Mouse (Mus musculus): ENCODE measurements around the gene Vmn2r7.
"Not testable (repeated sequence)": the region's sequence is repeated elsewhere in the genome, so short reads cannot be mapped to it uniquely, and the experiment has no call there.

Vmn2r7 gene

DNA sequence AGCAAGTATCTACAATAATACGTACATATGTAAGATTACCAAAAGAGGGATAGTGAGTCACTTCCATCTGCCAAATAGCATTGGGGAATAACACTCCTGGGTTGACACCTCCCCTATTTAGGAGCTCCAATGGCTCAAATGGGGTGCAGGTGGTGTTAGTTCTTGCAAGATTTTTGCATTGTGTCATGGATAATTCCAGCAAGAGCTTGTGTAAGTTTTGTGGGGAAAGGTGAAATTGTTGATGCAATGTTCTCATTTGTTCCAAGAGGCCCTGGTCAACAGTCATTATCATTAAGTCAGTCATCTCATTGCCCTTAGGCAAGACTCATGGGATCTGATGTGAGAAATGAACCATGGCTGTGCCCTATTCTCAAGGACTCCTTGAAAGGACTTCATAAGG is 61.7 kb downstream of the Vmn2r7 start:
- Histone ChIP-seq H3K4me3 (replicated peaks; ENCODE audit: low read length) (no peak overlapping the region), H3K9me3 (ENCODE audit: low read length) (no peaks in the 10 kb centered on the region), H3K4me1 (replicated peaks; ENCODE audit: low read depth, low read length) (no peaks in the 10 kb centered on the region), H3K36me3 (ENCODE audit: insufficient read depth, low read length) (no peaks in the 10 kb centered on the region), H3K27me3 (ENCODE audit: insufficient read depth, low read length) (no peaks in the 10 kb centered on the region)
- no peak for TF ChIP-seq POU5F1 (IDR thresholded peaks at IDR 0.05; ENCODE audit: borderline replicate concordance, low read length)
- no peak for TF ChIP-seq NANOG (IDR thresholded peaks at IDR 0.05; ENCODE audit: borderline replicate concordance, low read length)
- TF ChIP-seq CTCF (conservative IDR thresholded peaks at IDR 0.05; ENCODE audit: low read length): no peak

DNA sequence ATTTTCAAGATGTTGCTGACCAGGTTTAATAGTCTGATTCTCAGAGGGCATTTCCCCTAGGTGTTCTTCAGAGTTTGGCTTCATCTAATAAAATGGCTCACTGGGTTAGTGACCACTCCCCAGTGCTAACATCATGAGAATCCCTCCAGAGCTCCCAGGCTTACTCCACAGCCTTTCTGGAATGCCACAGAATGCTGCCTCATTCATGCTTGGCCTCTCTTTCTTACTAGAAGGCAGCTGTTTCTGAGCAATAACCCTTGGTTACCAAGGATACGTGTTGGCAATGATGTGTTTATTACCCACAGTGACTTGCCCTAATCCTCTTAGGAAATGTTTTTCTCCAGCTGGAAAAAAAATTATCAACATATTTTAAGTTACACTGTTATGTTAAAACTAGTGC is 72.4 kb downstream of the Vmn2r7 start:
- TF ChIP-seq CTCF (conservative IDR thresholded peaks at IDR 0.05; ENCODE audit: low read length): no peak
- TF ChIP-seq POU5F1 (IDR thresholded peaks at IDR 0.05; ENCODE audit: borderline replicate concordance, low read length): no peak
- no peak for TF ChIP-seq NANOG (IDR thresholded peaks at IDR 0.05; ENCODE audit: borderline replicate concordance, low read length)
- no peaks in the 10 kb centered on the region for H3K36me3 ChIP-seq (ENCODE audit: insufficient read depth, low read length)

GRCm38 (mm10) chr3:64756145-64756544 is 88.4 kb downstream of the Vmn2r7 start:
- TF ChIP-seq POU5F1 (IDR thresholded peaks at IDR 0.05; ENCODE audit: borderline replicate concordance, low read length) (no peak), NANOG (IDR thresholded peaks at IDR 0.05; ENCODE audit: borderline replicate concordance, low read length) (no peak), CTCF (conservative IDR thresholded peaks at IDR 0.05; ENCODE audit: low read length) (no peak)
- Histone ChIP-seq H3K4me3 (replicated peaks; ENCODE audit: low read length) (no peak overlapping the region), H3K9me3 (ENCODE audit: low read length) (peaks cover 19% of the 10 kb centered on the region), H3K4me1 (replicated peaks; ENCODE audit: low read depth, low read length) (no peaks in the 10 kb centered on the region), H3K36me3 (ENCODE audit: insufficient read depth, low read length) (no peaks in the 10 kb centered on the region), H3K27me3 (ENCODE audit: insufficient read depth, low read length) (no peaks in the 10 kb centered on the region)

More for the DNA sequence above, 72.4 kb downstream of the Vmn2r7 start:
- Histone ChIP-seq H3K4me3 (replicated peaks; ENCODE audit: low read length) (no peak overlapping the region), H3K9me3 (ENCODE audit: low read length) (no peaks in the 10 kb centered on the region), H3K27me3 (ENCODE audit: insufficient read depth, low read length) (no peaks in the 10 kb centered on the region), H3K4me1 (replicated peaks; ENCODE audit: low read depth, low read length) (no peaks in the 10 kb centered on the region)

GRCm38 (mm10) chr3:64727187-64727970 is 117.2 kb downstream of the Vmn2r7 start:
- H3K9me3 ChIP-seq (ENCODE audit: low read length); H3K36me3 ChIP-seq (ENCODE audit: insufficient read depth, low read length); H3K27me3 ChIP-seq (ENCODE audit: insufficient read depth, low read length); H3K4me3 ChIP-seq (replicated peaks; ENCODE audit: low read length); H3K4me1 ChIP-seq (replicated peaks; ENCODE audit: low read depth, low read length): not testable (repeated sequence)

- H3K27me3 ChIP-seq (ENCODE audit: insufficient read depth, low read length); H3K36me3 ChIP-seq (ENCODE audit: insufficient read depth, low read length); H3K9me3 ChIP-seq (ENCODE audit: low read length); H3K4me3 ChIP-seq (replicated peaks; ENCODE audit: low read length); H3K4me1 ChIP-seq (replicated peaks; ENCODE audit: low read depth, low read length): not testable (repeated sequence)
These were observed 118.8 kb downstream of the Vmn2r7 start for GRCm38 (mm10) chr3:64725736-64726135.

DNA sequence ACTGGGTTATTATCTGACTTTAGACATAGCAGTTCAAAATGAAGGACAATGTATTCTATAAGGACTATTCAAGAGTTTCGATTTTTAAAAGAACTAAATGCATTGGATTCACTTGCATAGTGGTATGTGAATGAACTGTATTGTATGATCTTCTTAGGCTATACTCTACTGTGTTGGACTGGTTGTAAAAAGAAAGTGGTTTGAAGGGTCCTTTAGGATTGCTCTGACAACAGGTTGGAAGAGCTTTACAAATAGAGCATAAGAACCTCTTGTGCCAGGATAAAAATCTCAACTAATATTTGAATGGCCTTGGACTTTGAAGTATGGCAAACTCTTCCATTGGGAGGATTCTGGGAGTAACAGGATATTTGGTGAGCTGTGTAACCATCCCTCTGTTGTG is 168.5 kb downstream of the Vmn2r7 start:
- H3K9me3 ChIP-seq (ENCODE audit: low read length); H3K4me1 ChIP-seq (replicated peaks; ENCODE audit: low read depth, low read length); H3K36me3 ChIP-seq (ENCODE audit: insufficient read depth, low read length): not testable (repeated sequence)

More for the DNA sequence above, 168.5 kb downstream of the Vmn2r7 start:
- H3K27me3 ChIP-seq (ENCODE audit: insufficient read depth, low read length); H3K4me3 ChIP-seq (replicated peaks; ENCODE audit: low read length): not testable (repeated sequence)

Measured in E14TG2a.4 (cell line).